Mouse (Mus musculus) Patski (cell line): ENCODE measurements around the gene Siva1. TPM values are rescaled to one million over a fixed set of nuclear protein-coding genes. Genes with fewer than 3 reads are reported as not detected.

ENCODE experiments used
- ATAC-seq: fragments of 100-300 bp; one replicate; pipeline ENCODE4 v1.8.0; 2021
- CTCF ChIA-PET: fragments of 350-600 bp; sonication (Branson Sonifier 250); formaldehyde crosslinking; loops from one replicate; lab custom pipeline; 2022; ENCODE audit warnings: inconsistent platforms; lab: Charles Lee
- POLR2A ChIA-PET: fragments of 350-600 bp; sonication (Branson Sonifier 250); formaldehyde crosslinking; loops from one replicate; lab custom pipeline; 2022; ENCODE audit warnings: antibody characterized with exemption, inconsistent platforms; lab: Charles Lee
- DNase-seq: peaks from one replicate; pipeline ENCODE4 v3.0.0-alpha.2; 2011; ENCODE audit warnings: low read depth, low spot score
- H3K27me3 ChIP-seq: fragments of 371-371 bp; one replicate; pipeline ENCODE4 v1.5.1; 2021
- CTCF ChIP-seq: fragments of 100-300 bp; IDR thresholded peaks from one replicate; pipeline ENCODE4 v1.5.1; 2021
- in situ Hi-C: fragments of 300-500 bp; cut with MboI; formaldehyde crosslinking; loops from 3 replicates; pipeline ENCODE4 v1.11.1; 2018; ENCODE audit warnings: low pct_unique_long_range_greater_than_20kb, mixed read lengths
- polyA plus RNA-seq: library from polyadenylated mRNA; unstranded; gene quantifications from one replicate; pipeline ENCODE4 v1.2.3, GENCODE M21; 2021

Gene Siva1
- polyA plus RNA-seq, 1 experiment from 2014 or later: 36.0 TPM

- H3K27me3 ChIP-seq: no peaks in the 10 kb centered on the region
- no peak for TF ChIP-seq CTCF
- in situ Hi-C loops: no loop called here
- ChIA-PET CTCF (interaction anchor here (1.5 kb wide), 1 partner anchor 13 kb away, joined by 6 read pairs; no protein-coding TSS in a partner anchor), POLR2A (interaction anchor here (0.7 to 2.2 kb wide), 2 partner anchors 16 to 24 kb away, joined by 3 to 7 read pairs; partner anchors contain the start of gene Zbtb42)
- DNase-seq: no peak
- no peak for ATAC-seq
Observed at GRCm38 (mm10) chr12:112694127-112694475, 49.6 kb downstream of the Siva1 start.

GRCm38 (mm10) chr12:112696806-112697425 lies 52.4 kb downstream of the Siva1 start:
- ChIA-PET POLR2A (no interaction called here), CTCF (no interaction called here)
- H3K27me3 ChIP-seq: no peaks in the 10 kb centered on the region
- DNase-seq: no peak
- no peak for TF ChIP-seq CTCF
- ATAC-seq: no peak
- in situ Hi-C loops: no loop called here

Other genes starting within 250 kb of the Siva1 start
- gene A530016L24Rik, start 155.2 kb upstream of the Siva1 start, polyA plus RNA-seq: 18.2 TPM
- 1.1 TPM for gene Tmem179, start 127.9 kb upstream of the Siva1 start, polyA plus RNA-seq
- gene Inf2, start 55.9 kb upstream of the Siva1 start, polyA plus RNA-seq: 59.8 TPM
- gene Adssl1, start 24.6 kb upstream of the Siva1 start, polyA plus RNA-seq: 1.7 TPM
- gene Akt1, start 30.2 kb downstream of the Siva1 start, polyA plus RNA-seq: 281 TPM
- 4.7 TPM for gene Zbtb42, start 34.1 kb downstream of the Siva1 start, polyA plus RNA-seq
- gene Cep170b, start 75.8 kb downstream of the Siva1 start, polyA plus RNA-seq: 92.1 TPM
- gene Pld4, start 116.0 kb downstream of the Siva1 start, polyA plus RNA-seq: 0.15 TPM
- gene Ahnak2, start 158.0 kb downstream of the Siva1 start, polyA plus RNA-seq: 44.1 TPM
- 46.3 TPM for gene Clba1, start 164.3 kb downstream of the Siva1 start, polyA plus RNA-seq
- 23.5 TPM for gene Cdca4, start 184.7 kb downstream of the Siva1 start, polyA plus RNA-seq
- gene Gpr132, start 223.5 kb downstream of the Siva1 start, polyA plus RNA-seq: not detected